Mouse (Mus musculus): ENCODE data around the gene Ints1. TPM values are rescaled to one million over a fixed set of nuclear protein-coding genes. Genes with fewer than 3 reads are reported as not detected.

The Ints1 gene
- polyA plus RNA-seq, 1 experiment from 2014 or later = 35.3 TPM

GRCm38 (mm10) chr5:139724336-139725116, 50.9 kb downstream of the Ints1 start:
- Histone ChIP-seq H3K9ac (replicated peaks; ENCODE audit: low read depth, low read length) (no peak overlapping the region), H3K36me3 (ENCODE audit: control insufficient read depth, insufficient read depth, low read length) (no peaks in the 10 kb centered on the region), H3K4me3 (ENCODE audit: low read depth, low read length) (no peak overlapping the region), H3K9me3 (ENCODE audit: control insufficient read depth, low read depth, low read length) (no peaks in the 10 kb centered on the region), H3K27ac (ENCODE audit: low read length) (no peak overlapping the region), H3K27me3 (ENCODE audit: control insufficient read depth, insufficient read depth, low read length) (no peaks in the 10 kb centered on the region), H3K4me1 (ENCODE audit: control insufficient read depth, insufficient read depth, low read length) (0 out of 2 replicates have a peak, but pooled peaks cover 5% of the 10 kb centered on the region), H3K4me2 (replicated peaks; ENCODE audit: low read depth, low read length) (no peak overlapping the region)
- WGBS = 34% methylated on average over 10 of the region's 10 CpGs
- ATAC-seq (ENCODE audit: insufficient number of reproducible peaks, insufficient read depth, low FRiP score, low read depth) = no peak

- no peak for ATAC-seq (ENCODE audit: insufficient number of reproducible peaks, insufficient read depth, low FRiP score, low read depth)
- Histone ChIP-seq H3K27me3 (ENCODE audit: control insufficient read depth, insufficient read depth, low read length) (no peaks in the 10 kb centered on the region), H3K9ac (replicated peaks; ENCODE audit: low read depth, low read length) (no peak overlapping the region)
Observed at GRCm38 (mm10) chr5:139723113-139723512, 52.4 kb downstream of the Ints1 start.

GRCm38 (mm10) chr5:139722709-139723108, 52.8 kb downstream of the Ints1 start:
- Histone ChIP-seq H3K4me3 (ENCODE audit: low read depth, low read length) (no peak overlapping the region), H3K27ac (ENCODE audit: low read length) (no peak overlapping the region), H3K4me1 (ENCODE audit: control insufficient read depth, insufficient read depth, low read length) (0 out of 2 replicates have a peak, but pooled peaks cover 5% of the 10 kb centered on the region), H3K36me3 (ENCODE audit: control insufficient read depth, insufficient read depth, low read length) (no peaks in the 10 kb centered on the region), H3K9ac (replicated peaks; ENCODE audit: low read depth, low read length) (no peak overlapping the region), H3K9me3 (ENCODE audit: control insufficient read depth, low read depth, low read length) (no peaks in the 10 kb centered on the region), H3K4me2 (replicated peaks; ENCODE audit: low read depth, low read length) (no peak overlapping the region), H3K27me3 (ENCODE audit: control insufficient read depth, insufficient read depth, low read length) (no peaks in the 10 kb centered on the region)
- no peak for ATAC-seq (ENCODE audit: insufficient number of reproducible peaks, insufficient read depth, low FRiP score, low read depth)
- 68% methylated on average over 6 of the region's 6 CpGs for WGBS

More at GRCm38 (mm10) chr5:139723113-139723512, 52.4 kb downstream of the Ints1 start:
- H3K4me1 ChIP-seq (ENCODE audit: control insufficient read depth, insufficient read depth, low read length) = 0 out of 2 replicates have a peak, but pooled peaks cover 5% of the 10 kb centered on the region
- no peak overlapping the region for H3K4me2 ChIP-seq (replicated peaks; ENCODE audit: low read depth, low read length)
- H3K27ac ChIP-seq (ENCODE audit: low read length) = no peak overlapping the region
- H3K4me3 ChIP-seq (ENCODE audit: low read depth, low read length) = no peak overlapping the region
- WGBS = 72% methylated on average over 9 of the region's 9 CpGs
- no peaks in the 10 kb centered on the region for H3K36me3 ChIP-seq (ENCODE audit: control insufficient read depth, insufficient read depth, low read length)
- H3K9me3 ChIP-seq (ENCODE audit: control insufficient read depth, low read depth, low read length) = no peaks in the 10 kb centered on the region

DNA sequence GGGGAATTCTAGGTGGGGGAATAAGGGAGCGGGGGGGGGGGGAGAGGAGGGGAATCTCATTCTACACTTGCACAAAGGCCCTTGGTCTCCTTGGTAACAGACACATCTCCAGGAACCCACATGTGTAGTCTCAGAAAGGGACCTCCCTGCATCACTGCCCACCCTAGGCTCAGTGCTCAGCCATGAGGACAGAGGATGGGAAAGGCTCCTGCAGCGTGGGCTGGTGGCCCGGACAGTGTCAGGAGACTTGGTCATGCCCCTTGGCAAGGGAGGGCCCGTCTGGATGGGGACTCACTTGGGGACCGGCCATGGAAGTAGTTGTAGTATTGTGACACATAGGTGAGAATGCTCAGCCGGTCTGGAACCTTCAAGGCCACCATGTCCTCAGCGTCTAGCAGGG, 56.5 kb downstream of the Ints1 start:
- 77% methylated on average over 6 of the region's 7 CpGs for WGBS
- H3K27ac ChIP-seq (ENCODE audit: low read length) = no peak overlapping the region

GRCm38 (mm10) chr5:139718540-139718939, 56.9 kb downstream of the Ints1 start:
- no peaks in the 10 kb centered on the region for H3K27me3 ChIP-seq (ENCODE audit: control insufficient read depth, insufficient read depth, low read length)
- no peaks in the 10 kb centered on the region for H3K4me1 ChIP-seq (ENCODE audit: control insufficient read depth, insufficient read depth, low read length)
- H3K9ac ChIP-seq (replicated peaks; ENCODE audit: low read depth, low read length) = no peak overlapping the region
- ATAC-seq (ENCODE audit: insufficient number of reproducible peaks, insufficient read depth, low FRiP score, low read depth) = no peak
- H3K4me3 ChIP-seq (ENCODE audit: low read depth, low read length) = no peak overlapping the region
- H3K36me3 ChIP-seq (ENCODE audit: control insufficient read depth, insufficient read depth, low read length) = no peaks in the 10 kb centered on the region
- 66% methylated on average over 6 of the region's 6 CpGs for whole genome bisulfite sequencing
- H3K27ac ChIP-seq (ENCODE audit: low read length) = no peak overlapping the region
- H3K4me2 ChIP-seq (replicated peaks; ENCODE audit: low read depth, low read length) = no peak overlapping the region
- no peaks in the 10 kb centered on the region for H3K9me3 ChIP-seq (ENCODE audit: control insufficient read depth, low read depth, low read length)

More for the DNA sequence above, 56.5 kb downstream of the Ints1 start:
- Histone ChIP-seq H3K4me1 (ENCODE audit: control insufficient read depth, insufficient read depth, low read length) (no peaks in the 10 kb centered on the region), H3K4me3 (ENCODE audit: low read depth, low read length) (no peak overlapping the region), H3K36me3 (ENCODE audit: control insufficient read depth, insufficient read depth, low read length) (no peaks in the 10 kb centered on the region), H3K27me3 (ENCODE audit: control insufficient read depth, insufficient read depth, low read length) (no peaks in the 10 kb centered on the region), H3K9me3 (ENCODE audit: control insufficient read depth, low read depth, low read length) (no peaks in the 10 kb centered on the region), H3K4me2 (replicated peaks; ENCODE audit: low read depth, low read length) (no peak overlapping the region), H3K9ac (replicated peaks; ENCODE audit: low read depth, low read length) (no peak overlapping the region)
- ATAC-seq (ENCODE audit: insufficient number of reproducible peaks, insufficient read depth, low FRiP score, low read depth) = no peak

GRCm38 (mm10) chr5:139717723-139718122, 57.8 kb downstream of the Ints1 start:
- Histone ChIP-seq H3K4me1 (ENCODE audit: control insufficient read depth, insufficient read depth, low read length) (no peaks in the 10 kb centered on the region), H3K27me3 (ENCODE audit: control insufficient read depth, insufficient read depth, low read length) (no peaks in the 10 kb centered on the region), H3K9ac (replicated peaks; ENCODE audit: low read depth, low read length) (no peak overlapping the region), H3K9me3 (ENCODE audit: control insufficient read depth, low read depth, low read length) (no peaks in the 10 kb centered on the region), H3K4me3 (ENCODE audit: low read depth, low read length) (no peak overlapping the region), H3K4me2 (replicated peaks; ENCODE audit: low read depth, low read length) (no peak overlapping the region), H3K27ac (ENCODE audit: low read length) (no peak overlapping the region), H3K36me3 (ENCODE audit: control insufficient read depth, insufficient read depth, low read length) (no peaks in the 10 kb centered on the region)
- ATAC-seq (ENCODE audit: insufficient number of reproducible peaks, insufficient read depth, low FRiP score, low read depth) = 0 out of 2 replicates have a peak, but pooled peaks have one; percentile 24
- WGBS = 96% methylated on average over 2 of the region's 2 CpGs

DNA sequence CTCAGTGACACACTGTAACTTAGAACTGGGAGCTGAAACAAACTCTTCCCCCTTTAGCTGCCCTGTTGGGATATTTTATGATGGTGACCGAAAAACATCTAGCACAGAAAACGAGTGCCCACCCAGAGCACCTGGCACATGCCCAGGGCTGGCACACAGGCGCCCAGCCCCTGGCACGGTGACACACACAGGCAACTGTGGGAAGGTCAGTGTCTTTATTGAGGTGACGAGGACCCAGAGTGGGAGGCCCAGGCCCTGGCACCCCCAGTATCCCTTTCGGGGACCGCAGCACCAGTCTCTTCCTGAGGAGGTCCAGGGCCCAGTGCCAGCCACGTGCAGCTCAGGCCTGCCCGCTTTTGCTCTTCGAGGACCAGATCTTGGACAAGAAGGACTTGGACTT, 69.0 kb downstream of the Ints1 start:
- ATAC-seq (ENCODE audit: insufficient number of reproducible peaks, insufficient read depth, low FRiP score, low read depth) = no peak
- no peak overlapping the region for H3K27ac ChIP-seq (ENCODE audit: low read length)
- H3K36me3 ChIP-seq (ENCODE audit: control insufficient read depth, insufficient read depth, low read length) = no peaks in the 10 kb centered on the region; the same call in 1 of the 2 replicates
- no peak overlapping the region for H3K9ac ChIP-seq (replicated peaks; ENCODE audit: low read depth, low read length)
- WGBS = 91% methylated on average over 10 of the region's 10 CpGs
- no peak overlapping the region for H3K4me3 ChIP-seq (ENCODE audit: low read depth, low read length)
- no peak overlapping the region for H3K4me2 ChIP-seq (replicated peaks; ENCODE audit: low read depth, low read length)
- no peaks in the 10 kb centered on the region for H3K4me1 ChIP-seq (ENCODE audit: control insufficient read depth, insufficient read depth, low read length)
- H3K9me3 ChIP-seq (ENCODE audit: control insufficient read depth, low read depth, low read length) = peaks cover 3% of the 10 kb centered on the region; the same call in 1 of the 2 replicates
- H3K27me3 ChIP-seq (ENCODE audit: control insufficient read depth, insufficient read depth, low read length) = no peaks in the 10 kb centered on the region

GRCm38 (mm10) chr5:139702905-139703304, 72.6 kb downstream of the Ints1 start:
- no peaks in the 10 kb centered on the region for H3K36me3 ChIP-seq (ENCODE audit: control insufficient read depth, insufficient read depth, low read length)
- H3K9me3 ChIP-seq (ENCODE audit: control insufficient read depth, low read depth, low read length) = no peaks in the 10 kb centered on the region; the same call in 1 of the 2 replicates
- ATAC-seq (ENCODE audit: insufficient number of reproducible peaks, insufficient read depth, low FRiP score, low read depth) = 0 out of 2 replicates have a peak, but pooled peaks have one; percentile 18
- H3K9ac ChIP-seq (replicated peaks; ENCODE audit: low read depth, low read length) = no peak overlapping the region
- H3K4me3 ChIP-seq (ENCODE audit: low read depth, low read length) = no peak overlapping the region
- no peak overlapping the region for H3K4me2 ChIP-seq (replicated peaks; ENCODE audit: low read depth, low read length)
- no peaks in the 10 kb centered on the region for H3K27me3 ChIP-seq (ENCODE audit: control insufficient read depth, insufficient read depth, low read length)
- 66% methylated on average over 2 of the region's 2 CpGs for WGBS
- H3K27ac ChIP-seq (ENCODE audit: low read length) = no peak overlapping the region
- no peaks in the 10 kb centered on the region for H3K4me1 ChIP-seq (ENCODE audit: control insufficient read depth, insufficient read depth, low read length)
